Mouse (Mus musculus) kidney, postnatal 0 days (tissue): ENCODE measurements at regions not wholly inside any gene's neighbourhood (a gene's known extent, or its start where the extent isn't known, plus 50 kb on each side); places are given as distances from the start of the nearest gene placed in this dataset.

ENCODE experiments used
- ATAC-seq: fragments of 200-750 bp; cut with Nextera tagmentation; replicated peaks from 2 replicates; pipeline ENCODE4 v1.8.0; 2017; ENCODE audit warnings: low read depth, moderate number of reproducible peaks, moderate TSS enrichment, moderate library complexity; ENCODE audit not compliant: low FRiP score
- DNase-seq: peaks from one replicate; pipeline ENCODE4 v3.0.0-alpha.2; 2016; ENCODE audit warnings: low spot score
- H3K27ac ChIP-seq: fragments of 300-500 bp; sonication (generic); 2 replicates; pipeline ENCODE4 v1.5.1; 2014; ENCODE audit warnings: mild to moderate bottlenecking
- H3K27me3 ChIP-seq: fragments of 300-500 bp; sonication (generic); 2 replicates; pipeline ENCODE4 v1.6.1; 2014; ENCODE audit warnings: low read length, mixed read lengths; ENCODE audit not compliant: insufficient read depth
- H3K36me3 ChIP-seq: fragments of 300-500 bp; sonication (generic); 2 replicates; pipeline ENCODE4 v1.6.1; 2014; ENCODE audit warnings: low read length, mixed read lengths; ENCODE audit not compliant: insufficient read depth
- H3K4me1 ChIP-seq: fragments of 300-500 bp; sonication (generic); replicated peaks from 2 replicates; pipeline ENCODE4 v1.6.1; 2014; ENCODE audit warnings: antibody characterized with exemption, low read length, mixed read lengths; ENCODE audit not compliant: insufficient read depth
- H3K4me2 ChIP-seq: fragments of 300-500 bp; sonication (generic); 2 replicates; pipeline ENCODE4 v1.6.1; 2014; ENCODE audit warnings: mild to moderate bottlenecking, low read length, moderate library complexity, mixed read lengths
- H3K4me3 ChIP-seq: fragments of 300-500 bp; sonication (generic); replicated peaks from 2 replicates; pipeline ENCODE4 v1.5.1; 2014; ENCODE audit warnings: low read depth, low read length
- H3K9ac ChIP-seq: fragments of 300-500 bp; sonication (generic); 2 replicates; pipeline ENCODE4 v1.6.1; 2014; ENCODE audit warnings: low read depth, low read length
- H3K9me3 ChIP-seq: fragments of 300-500 bp; sonication (generic); replicated peaks from 2 replicates; pipeline ENCODE4 v1.6.1; 2016; ENCODE audit warnings: low read length, inconsistent platforms, mixed read lengths
- CTCF ChIP-seq: IDR thresholded peaks from 2 replicates; pipeline ENCODE4 v1.5.1; 2016; ENCODE audit warnings: antibody characterized with exemption, low read depth, mild to moderate bottlenecking, moderate library complexity
- WGBS: fragments of 180-500 bp; shearing (Covaris S2); extraction: QIAGEN DNeasy Blood & Tissue Kit; methylation state at CpG from one replicate; pipeline ENCODE4 v1.1.7; 2014; 5-methylcytosine and 5-hydroxymethylcytosine counted together

DNA sequence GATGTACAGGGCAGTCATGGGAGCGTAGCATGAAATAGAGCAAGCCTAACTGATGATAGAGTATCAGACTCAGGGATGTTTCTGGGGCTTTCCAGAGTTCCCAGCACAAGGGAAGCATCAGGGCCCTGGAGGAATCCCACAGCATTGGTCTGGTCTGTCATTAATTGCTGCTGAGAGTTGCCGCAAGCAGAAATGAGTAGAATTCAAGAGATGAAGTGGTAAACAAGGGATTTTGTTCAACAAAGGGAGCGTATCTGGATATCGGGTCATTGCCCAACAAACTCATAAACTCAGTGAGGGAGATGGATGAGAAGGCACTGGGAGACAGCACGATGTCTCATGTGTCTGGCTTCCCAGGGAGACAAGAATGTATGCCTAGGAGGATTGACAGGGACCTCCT, 165.6 kb upstream of the Serp2 start:
- ATAC-seq (no peak), DNase-seq (peak; percentile 44)
- no peak overlapping the region for H3K9ac ChIP-seq
- no peak overlapping the region for H3K27ac ChIP-seq
- H3K27me3 ChIP-seq: no peaks in the 10 kb centered on the region
- 76% methylated on average over 5 of the region's 5 CpGs for WGBS
- H3K36me3 ChIP-seq: no peaks in the 10 kb centered on the region
- H3K4me3 ChIP-seq: no peak overlapping the region
- no peak for TF ChIP-seq CTCF
- no peaks in the 10 kb centered on the region for H3K9me3 ChIP-seq
- H3K4me2 ChIP-seq: no peak overlapping the region
- H3K4me1 ChIP-seq: 0 out of 2 replicates have a peak, but pooled peaks cover 3% of the 10 kb centered on the region

DNA sequence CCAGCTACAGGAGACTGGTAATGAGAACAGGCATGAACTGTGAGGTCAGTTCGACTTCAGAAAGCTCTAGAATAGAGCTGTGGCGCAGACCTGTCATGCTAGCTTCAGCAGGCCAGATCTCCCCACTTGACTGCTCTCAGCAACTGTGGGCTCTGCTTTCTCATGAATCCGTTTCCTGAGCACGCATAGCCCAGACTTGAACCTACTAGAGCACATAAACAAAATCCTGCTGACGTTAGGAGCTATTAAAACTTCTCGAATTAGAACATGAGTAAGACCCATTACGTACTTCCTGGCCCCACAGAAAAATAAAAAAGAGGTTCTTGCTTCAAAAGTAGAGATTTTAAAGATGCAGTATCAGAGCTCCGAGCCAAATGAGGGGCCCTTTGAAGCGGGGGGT, 165.1 kb upstream of the Serp2 start:
- ATAC-seq (no peak), DNase-seq (peak; percentile 47)
- Histone ChIP-seq H3K4me2 (no peak overlapping the region), H3K27ac (no peak overlapping the region), H3K27me3 (no peaks in the 10 kb centered on the region), H3K4me3 (no peak overlapping the region), H3K36me3 (no peaks in the 10 kb centered on the region), H3K9me3 (no peaks in the 10 kb centered on the region), H3K4me1 (0 out of 2 replicates have a peak, but pooled peaks cover 3% of the 10 kb centered on the region), H3K9ac (no peak overlapping the region)
- TF ChIP-seq CTCF: no peak
- WGBS: 50% methylated on average over 9 of the region's 9 CpGs

DNA sequence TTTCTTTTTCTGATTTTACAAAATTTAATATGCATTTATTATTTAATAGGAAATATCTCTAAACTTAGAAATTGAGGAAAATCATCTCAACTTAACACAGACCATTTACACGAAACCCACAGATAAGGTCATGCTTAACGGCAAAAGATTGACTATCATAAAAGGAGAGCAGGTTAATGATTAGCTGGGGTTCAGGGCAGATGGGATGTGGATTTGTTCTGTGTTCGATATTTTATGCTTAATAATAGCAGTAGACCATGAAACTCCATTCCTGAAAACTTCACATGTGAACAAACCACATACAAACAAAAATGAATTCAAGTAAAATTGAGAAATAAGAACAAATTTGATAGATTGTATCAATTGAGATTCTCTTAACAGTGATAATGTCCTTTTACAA, 160.4 kb upstream of the Serp2 start:
- H3K4me3 ChIP-seq: no peak overlapping the region
- no peaks in the 10 kb centered on the region for H3K36me3 ChIP-seq
- no peaks in the 10 kb centered on the region for H3K27me3 ChIP-seq
- H3K27ac ChIP-seq: no peak overlapping the region
- ATAC-seq: no peak
- no peaks in the 10 kb centered on the region for H3K9me3 ChIP-seq
- H3K4me2 ChIP-seq: no peak overlapping the region
- 80% methylated on average over 3 of the region's 3 CpGs for WGBS
- H3K4me1 ChIP-seq: peaks cover 16% of the 10 kb centered on the region; the same call in 1 of the 2 replicates
- DNase-seq: no peak
- no peak overlapping the region for H3K9ac ChIP-seq
- no peak for TF ChIP-seq CTCF

DNA sequence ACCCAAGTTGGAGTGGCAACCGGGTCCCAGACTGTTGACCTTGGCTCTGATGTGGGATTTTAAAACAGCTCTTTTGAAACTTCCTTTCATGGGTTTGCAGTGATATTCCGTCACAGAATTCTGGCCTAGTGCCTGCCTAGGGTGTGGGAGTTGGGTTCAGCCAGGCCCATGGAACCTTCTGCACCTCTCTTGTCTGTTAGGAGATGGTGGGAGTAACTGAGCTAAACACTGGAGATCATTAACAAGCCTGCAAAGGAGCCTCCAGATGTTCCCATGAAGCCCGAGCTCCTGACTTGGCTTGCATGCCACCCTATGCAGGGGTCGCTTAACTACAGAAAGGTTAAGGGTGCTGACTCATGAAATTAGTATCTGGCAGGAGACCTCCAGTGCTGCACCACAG, 158.0 kb upstream of the Serp2 start:
- Histone ChIP-seq H3K27ac (peak overlapping the region; percentile 64), H3K9ac (no peak overlapping the region), H3K4me2 (no peak overlapping the region), H3K36me3 (no peaks in the 10 kb centered on the region), H3K27me3 (no peaks in the 10 kb centered on the region), H3K4me3 (no peak overlapping the region), H3K4me1 (peaks cover 16% of the 10 kb centered on the region; the same call in 1 of the 2 replicates), H3K9me3 (no peaks in the 10 kb centered on the region)
- DNase-seq (peak; percentile 50), ATAC-seq (peak; percentile 69; the same call in 1 of the 2 replicates)
- TF ChIP-seq CTCF: no peak
- 19% methylated on average over 4 of the region's 4 CpGs for WGBS

- no peak overlapping the region for H3K9ac ChIP-seq
- WGBS: 26% methylated on average over 7 of the region's 7 CpGs
- no peak overlapping the region for H3K4me3 ChIP-seq
- no peak overlapping the region for H3K27ac ChIP-seq
- H3K4me2 ChIP-seq: no peak overlapping the region
- TF ChIP-seq CTCF: no peak
- no peaks in the 10 kb centered on the region for H3K9me3 ChIP-seq
- ATAC-seq (no peak), DNase-seq (no peak)
- H3K4me1 ChIP-seq: peaks cover 16% of the 10 kb centered on the region; the same call in 1 of the 2 replicates
- H3K36me3 ChIP-seq: no peaks in the 10 kb centered on the region
- no peaks in the 10 kb centered on the region for H3K27me3 ChIP-seq
These were observed 157.3 kb upstream of the Serp2 start for GRCm38 (mm10) chr14:76713946-76714345.

- no peak overlapping the region for H3K4me3 ChIP-seq
- no peak for DNase-seq
- H3K9ac ChIP-seq: no peak overlapping the region
- H3K27ac ChIP-seq: no peak overlapping the region; the same call in 1 of the 2 replicates
- peaks cover 1% of the 10 kb centered on the region; the same call in 1 of the 2 replicates for H3K4me1 ChIP-seq
- H3K9me3 ChIP-seq: no peaks in the 10 kb centered on the region
- H3K4me2 ChIP-seq: no peak overlapping the region
- ATAC-seq: no peak
- no peaks in the 10 kb centered on the region for H3K36me3 ChIP-seq
- WGBS: 75% methylated on average over 11 of the region's 11 CpGs
- no peak for TF ChIP-seq CTCF
- no peaks in the 10 kb centered on the region for H3K27me3 ChIP-seq
These were observed 152.0 kb upstream of the Serp2 start for GRCm38 (mm10) chr14:76708728-76709127.

GRCm38 (mm10) chr14:76703373-76703764, 146.7 kb upstream of the Serp2 start:
- DNase-seq: no peak
- Histone ChIP-seq H3K36me3 (no peaks in the 10 kb centered on the region), H3K4me2 (no peak overlapping the region), H3K4me3 (no peak overlapping the region), H3K27ac (peak overlapping the region; percentile 54; the same call in 1 of the 2 replicates), H3K4me1 (peaks cover 21% of the 10 kb centered on the region; the same call in 1 of the 2 replicates), H3K9ac (no peak overlapping the region), H3K27me3 (no peaks in the 10 kb centered on the region), H3K9me3 (no peaks in the 10 kb centered on the region)
- ATAC-seq: no peak
- no peak for TF ChIP-seq CTCF
- WGBS: 80% methylated on average over 7 of the region's 7 CpGs
